Mouse (Mus musculus) kidney, postnatal 25 days (tissue): ENCODE data around the gene 2410002F23Rik.
A peak's percentile ranks its signal among the peaks of the same experiment; 100 is the strongest.
"Not testable (repeated sequence)": the region's sequence is repeated elsewhere in the genome, so short reads cannot be mapped to it uniquely, and the experiment has no call there.

Source experiments
- DNase-seq, 2 experiments: peaks; one replicate each; pipeline ENCODE4 v3.0.0; 2021; ENCODE audit warnings: mixed read lengths in 2 of 2

2410002F23Rik gene

DNA sequence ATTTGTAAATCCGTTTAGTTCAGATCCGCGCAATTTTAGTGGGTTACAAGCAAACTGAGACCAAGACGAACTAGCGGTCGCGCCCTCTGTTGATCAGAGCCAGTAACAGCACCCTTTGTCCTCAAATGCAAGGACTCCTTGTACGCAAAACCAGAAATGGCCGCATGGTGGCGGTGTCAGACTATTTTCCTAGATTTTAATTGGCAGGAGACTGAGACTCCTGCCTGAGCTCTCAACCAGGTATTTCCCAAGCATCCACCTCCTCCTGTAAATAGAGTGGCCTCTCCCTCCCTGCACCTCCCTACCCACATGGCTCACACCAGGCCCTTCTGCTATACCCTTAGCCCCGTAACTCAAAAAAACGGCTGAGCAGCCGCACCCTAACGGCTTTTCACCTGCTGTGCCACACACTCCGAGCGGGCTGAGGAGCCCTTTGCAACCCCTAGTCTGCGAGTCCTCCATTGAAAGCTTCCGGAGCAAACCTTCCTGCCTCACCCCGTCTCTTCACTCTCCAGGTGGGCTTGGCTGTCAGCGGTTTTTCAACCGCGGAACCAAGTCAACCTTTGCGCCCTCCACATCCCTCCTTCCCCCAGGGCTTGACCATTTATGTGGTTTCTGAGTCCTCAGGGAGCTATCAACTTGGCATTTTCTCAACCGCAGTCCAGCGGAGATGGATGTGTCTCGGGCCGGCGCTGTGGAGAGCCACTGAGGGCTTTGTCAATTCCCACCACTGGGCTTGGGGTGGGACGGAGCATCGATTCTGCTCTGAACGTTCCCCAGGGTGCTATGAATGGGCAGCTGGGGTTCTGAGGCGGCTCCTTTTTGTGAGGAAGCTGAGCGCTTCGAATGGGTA lies 16.5 kb downstream of the 2410002F23Rik start:
- peak; percentile 89 to 98 for DNase-seq

DNA sequence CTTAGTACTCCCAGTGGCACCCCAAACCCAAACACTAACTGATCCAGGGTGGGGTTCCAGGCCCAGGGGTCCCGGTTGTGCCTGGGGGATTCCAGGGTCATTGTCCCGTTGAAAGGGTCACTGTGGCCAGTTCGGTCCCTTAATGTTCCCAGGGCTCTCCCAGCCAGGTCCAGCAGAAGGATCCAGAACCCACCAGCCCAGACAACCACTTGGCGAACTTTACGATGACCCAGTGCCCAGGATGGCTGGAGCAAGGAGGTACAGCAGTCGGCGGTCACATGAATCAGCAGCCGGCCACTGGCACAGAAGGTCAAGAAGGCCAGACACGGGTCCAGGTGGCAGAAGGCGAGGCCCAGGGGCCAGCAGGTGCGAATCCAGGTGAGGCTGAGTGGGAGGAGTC lies 21.6 kb downstream of the 2410002F23Rik start:
- DNase-seq, result no peak

DNA sequence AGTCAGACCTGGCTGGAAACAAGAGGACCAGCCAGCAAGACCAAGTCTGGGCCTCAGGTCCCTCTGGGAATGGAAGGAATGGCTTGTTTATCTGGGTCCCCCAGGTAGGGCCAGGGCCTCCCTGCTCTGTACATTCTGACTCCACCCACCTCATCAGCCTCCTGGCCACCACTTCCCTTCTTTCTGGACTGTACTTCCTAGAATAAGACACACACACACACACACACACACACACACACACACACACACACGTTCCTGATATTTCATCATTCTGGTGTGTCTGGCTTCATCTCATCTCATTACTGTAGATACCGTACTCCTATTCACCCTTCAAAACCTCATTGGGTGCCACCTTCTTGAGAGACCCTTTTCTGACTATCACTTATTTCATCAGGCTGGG lies 22.9 kb downstream of the 2410002F23Rik start:
- DNase-seq, result no peak

DNA sequence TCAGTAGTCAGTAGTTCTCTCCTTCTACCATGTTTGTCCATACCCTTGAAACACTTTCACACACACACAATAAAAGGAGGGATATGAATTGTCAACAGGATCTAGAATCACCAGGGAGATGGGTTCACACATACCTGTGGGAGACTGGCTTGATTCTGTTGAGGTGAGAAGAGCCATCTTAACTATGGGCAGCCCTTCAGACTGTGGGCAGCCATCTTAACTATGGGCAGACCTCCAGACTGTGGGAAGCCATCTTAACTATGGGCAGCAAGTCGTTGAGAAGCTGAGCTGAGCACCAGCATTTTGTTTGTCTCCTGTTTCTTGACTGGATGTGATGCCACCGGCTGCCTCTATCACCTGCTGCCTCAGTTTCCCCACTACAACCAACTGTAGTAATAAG lies 24.8 kb downstream of the 2410002F23Rik start:
- DNase-seq, result no peak

DNA sequence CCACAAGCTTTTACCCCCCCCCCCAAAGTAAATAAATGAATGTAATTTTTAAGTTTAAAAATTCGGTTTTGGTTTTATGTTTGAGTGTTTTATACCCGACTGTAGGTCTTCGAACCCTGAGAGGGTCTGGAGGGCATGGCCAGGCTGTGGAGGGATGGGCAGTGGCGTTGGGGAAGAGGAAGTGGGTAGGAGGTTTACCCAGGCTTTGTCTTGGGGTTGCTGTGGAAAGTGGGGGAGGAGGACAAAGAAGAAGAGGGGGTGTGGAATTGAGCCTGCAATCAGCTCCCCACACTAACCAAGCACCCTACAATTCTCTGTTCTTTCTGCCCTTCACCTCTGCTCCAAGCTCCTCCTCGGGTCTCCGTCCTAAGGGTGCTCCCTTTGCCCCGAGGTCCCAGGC lies 26.0 kb downstream of the 2410002F23Rik start:
- DNase-seq, result no peak

DNA sequence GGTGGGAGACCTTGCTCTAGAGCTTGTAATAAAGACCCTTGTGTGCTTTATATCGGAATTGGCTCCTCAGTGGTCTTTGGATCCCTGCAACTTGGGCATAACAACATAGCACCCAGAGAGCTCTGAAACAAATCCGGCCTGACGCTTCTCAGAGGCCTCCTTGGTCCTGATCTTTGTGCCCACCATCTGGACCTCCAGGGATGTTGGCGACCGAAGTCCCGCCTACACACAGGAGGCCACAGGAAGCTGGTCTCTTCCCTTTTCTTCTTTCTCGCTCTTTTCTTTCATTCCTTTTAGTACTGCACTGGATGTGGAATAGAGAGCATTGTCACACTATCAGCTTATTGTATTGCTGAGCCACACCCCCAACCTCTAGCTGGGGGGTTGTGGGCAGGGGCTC lies 26.9 kb downstream of the 2410002F23Rik start:
- DNase-seq, result no peak

DNA sequence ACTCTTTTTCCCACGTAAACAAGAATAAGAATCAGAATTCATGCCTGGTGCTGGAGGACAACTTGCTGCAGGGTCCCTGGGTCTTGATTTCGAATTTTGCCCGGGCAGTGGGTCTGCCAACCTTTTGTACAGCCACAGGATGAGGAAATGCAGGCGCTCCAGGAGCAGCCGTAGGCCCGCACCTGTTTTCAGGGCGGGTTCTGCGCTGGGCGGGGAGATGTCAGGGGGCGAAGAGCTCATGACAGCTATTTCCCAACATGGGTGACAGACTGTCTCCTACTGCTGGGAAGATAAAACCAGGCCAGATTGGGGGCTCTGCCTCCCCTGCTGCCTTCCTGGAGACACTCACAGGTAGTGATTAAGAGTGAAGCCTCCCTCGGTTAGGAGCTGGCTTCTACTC lies 27.6 kb downstream of the 2410002F23Rik start:
- peak in 1 of 2 experiments; percentile 7 for DNase-seq

DNA sequence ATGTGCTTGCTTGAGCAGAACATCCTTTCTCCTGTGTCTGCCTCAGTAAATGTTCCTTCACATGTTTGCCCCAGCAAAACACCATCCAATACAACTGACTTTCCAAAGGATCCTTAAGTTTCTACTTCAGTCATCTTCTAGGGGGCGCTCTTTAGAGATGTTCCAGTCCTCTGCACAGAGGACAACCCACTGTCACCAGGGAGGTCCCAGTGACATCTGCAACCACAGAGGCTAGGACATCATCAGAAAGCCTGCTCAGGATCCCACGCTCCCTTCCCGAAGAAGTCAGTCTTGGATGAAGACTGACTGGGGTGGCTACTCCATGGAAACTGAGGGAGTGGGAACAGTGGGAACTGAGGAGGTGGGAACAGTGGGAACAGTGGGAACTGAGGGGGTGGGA lies 29.0 kb downstream of the 2410002F23Rik start:
- no peak for DNase-seq

DNA sequence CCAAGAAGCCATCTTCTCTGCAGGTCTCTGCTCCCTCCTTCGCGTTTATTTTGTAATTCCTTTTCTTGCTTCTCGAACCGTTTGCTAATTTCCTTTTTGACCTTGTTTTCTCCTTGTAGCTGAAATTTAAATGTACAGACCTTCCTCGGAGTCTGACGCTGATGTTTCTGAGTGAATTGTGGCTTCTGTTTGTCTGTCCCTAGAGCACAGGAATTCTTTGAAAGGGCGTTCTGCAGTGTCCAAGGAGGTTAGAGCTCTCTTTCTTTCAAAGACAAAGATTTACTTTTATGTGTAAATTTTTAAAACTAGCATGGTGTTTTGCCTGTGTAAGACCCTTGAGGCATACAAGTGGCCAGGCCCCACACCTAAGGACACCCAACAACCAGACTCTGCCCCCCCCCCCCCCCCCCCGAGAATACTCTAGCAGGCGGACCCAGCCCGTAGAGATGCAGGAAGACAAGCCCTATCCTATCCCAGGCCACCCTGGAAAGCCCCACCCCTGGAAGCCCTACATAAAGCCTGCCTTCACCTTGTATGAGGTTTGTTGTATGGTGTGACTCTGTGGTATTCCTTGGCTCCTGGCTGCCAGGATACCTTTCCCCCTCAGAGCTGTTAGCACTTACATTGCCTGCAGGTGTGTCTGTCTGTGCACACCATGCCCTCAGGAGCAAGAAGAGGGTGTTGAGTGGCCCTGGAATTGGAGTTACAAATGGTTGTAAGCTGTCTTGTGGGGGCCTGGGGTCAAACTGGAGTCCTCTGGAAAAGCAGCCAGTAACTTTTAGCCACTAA lies 30.1 kb downstream of the 2410002F23Rik start:
- DNase-seq, result no peak

DNA sequence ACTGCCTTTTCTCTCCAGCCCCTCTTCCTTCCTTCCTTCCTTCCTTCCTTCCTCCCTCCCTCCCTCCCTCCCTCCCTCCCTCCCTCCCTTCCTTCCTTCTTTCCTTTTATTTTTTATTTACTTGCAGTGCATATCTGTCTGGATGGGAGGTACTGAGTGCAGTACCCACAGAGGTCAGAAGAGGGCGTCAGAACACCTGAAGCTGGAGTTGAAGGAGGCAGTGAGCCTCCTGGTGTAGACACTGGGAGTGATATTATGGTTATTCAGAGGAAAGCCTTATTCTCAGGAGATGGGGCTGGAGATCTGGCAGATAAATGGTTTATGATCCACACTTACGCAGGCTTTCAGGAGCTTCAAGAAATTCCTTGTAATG lies 30.7 kb downstream of the 2410002F23Rik start:
- peak in 1 of 2 experiments; percentile 32 for DNase-seq

DNA sequence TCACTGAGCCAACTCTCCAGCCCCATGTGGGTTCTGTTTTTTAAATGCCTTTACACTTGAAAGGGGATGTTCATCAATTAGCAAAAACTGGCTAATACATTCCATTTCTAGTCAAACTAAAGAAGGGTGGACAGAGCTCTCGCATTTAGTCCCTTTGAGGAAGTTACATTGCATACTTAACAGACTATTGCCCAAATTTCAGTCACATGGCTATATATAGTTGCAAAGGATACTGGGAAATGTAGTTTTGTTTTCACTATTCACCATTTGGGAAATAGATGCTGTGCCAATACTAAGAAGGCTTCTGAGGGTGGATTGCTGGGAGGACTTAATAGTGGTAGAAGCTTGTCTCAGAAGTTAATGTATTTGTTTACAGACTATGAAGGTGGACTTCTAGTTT lies 34.4 kb downstream of the 2410002F23Rik start:
- DNase-seq, result no peak

DNA sequence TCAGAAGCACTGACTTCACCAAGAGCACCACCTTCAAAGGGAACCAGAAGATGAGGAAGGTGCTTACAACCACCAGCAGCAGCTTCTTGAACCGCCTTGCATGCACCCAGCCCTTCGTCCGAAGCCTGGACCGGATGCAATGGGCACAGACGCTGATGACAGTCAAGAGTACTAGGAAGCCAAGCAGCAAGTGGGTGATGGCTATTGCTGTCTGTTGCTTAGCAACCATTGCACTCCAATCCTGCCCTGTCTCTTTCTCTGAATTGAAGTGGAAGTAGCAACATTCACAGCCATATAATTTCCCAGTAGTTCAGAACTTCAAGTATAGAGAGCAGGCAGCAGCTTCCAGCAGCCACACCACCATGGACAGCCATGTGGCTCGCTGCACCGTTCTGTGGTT lies 35.1 kb downstream of the 2410002F23Rik start:
- DNase-seq, result no peak

DNA sequence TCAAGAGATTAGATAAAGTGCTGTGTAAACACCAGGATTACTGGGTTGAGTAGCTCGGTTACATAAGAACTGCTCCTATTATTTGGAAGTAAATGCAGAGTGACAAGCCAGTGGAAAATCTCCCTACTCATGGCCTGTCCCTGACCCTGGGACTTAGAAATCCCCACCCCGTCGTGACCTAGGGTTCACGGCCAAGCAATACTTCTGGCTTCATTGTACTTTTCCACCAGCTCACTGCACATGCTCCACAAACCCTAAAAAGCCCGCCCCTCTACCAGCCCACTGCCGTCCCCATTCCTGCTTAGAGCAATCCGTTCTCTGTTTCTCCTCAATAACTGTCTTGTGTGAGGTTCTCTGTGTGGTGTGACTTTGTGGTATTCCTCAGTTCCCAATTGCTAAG lies 41.2 kb downstream of the 2410002F23Rik start:
- peak in 1 of 2 experiments; percentile 48 for DNase-seq

DNA sequence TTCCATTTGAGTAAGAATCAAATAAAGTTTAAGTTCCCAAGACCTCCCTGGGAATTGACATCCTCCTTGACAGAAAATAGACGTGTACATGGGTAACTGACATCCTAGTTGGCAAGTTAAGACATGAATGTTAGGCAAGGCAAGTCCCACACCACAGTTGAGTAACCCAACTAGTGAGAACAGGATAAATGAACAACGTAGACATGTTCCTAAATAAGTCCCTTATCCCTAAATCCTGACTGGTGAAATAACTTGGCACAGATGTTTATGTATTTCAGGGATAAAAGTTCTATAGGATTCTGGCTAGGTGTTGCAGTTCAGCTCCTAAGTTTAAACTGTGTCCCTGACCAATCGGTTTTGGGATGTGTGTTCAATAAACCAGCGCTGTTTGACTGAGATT lies 44.5 kb downstream of the 2410002F23Rik start:
- DNase-seq, result no peak

DNA sequence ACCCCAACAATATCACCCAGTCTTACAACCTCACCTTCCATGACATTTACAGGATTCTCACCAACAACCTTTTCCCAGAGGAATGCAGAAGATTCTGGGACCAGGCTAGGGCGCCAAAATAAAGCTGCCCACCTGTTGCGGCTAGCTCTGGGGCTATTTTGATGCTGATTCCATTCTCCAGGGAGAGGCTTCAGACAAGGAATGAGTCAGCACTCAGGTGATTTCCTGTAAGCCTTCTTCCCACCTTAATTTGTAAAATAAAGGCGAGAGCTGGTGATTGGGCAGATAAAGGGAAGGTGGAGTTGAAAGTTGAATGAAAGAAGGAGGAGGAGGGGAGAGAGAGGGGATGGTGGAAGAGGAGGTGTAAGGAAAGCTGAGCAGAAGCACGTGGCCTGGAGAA lies 44.9 kb downstream of the 2410002F23Rik start:
- no peak for DNase-seq

DNA sequence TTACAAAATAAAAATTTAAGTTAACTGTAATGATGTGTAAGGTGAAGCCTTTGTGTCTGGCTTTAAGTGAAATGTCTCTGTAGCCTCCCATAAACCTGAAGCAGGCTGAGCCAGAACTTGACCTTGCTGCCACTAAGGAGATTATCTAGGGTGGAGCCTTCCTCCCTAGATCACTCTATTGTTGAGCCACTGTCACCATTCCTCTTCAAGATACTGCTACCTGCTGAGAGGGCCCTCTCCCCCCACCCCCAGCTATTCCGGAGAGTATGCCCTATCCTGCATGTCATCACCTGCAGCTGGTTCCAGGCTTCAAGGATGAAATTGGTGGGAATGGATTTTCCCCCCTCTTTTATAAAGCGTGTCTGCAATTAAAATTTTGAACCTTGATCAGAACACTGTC lies 51.0 kb downstream of the 2410002F23Rik start:
- DNase-seq, result not testable (repeated sequence)
